Comparison of ENCODE assay signal across 32 mouse cellular contexts in genomic region chr6:56805026-56805425, GRCm38 (mm10).
"Had no signal": no experiment of that assay in that cellular context is flagged by ENCODE, and none has a peak within 500 bp of the region (broad histone marks: within the 10 kb centered on the region; RNA-seq: fewer than 3 reads in every experiment).

No protein-coding gene starts in this region.

- ATAC-seq: liver, embryonic 12.5 days; liver, postnatal 0 days; lung, postnatal 0 days; midbrain, embryonic 13.5 days; midbrain, embryonic 15.5 days; midbrain, embryonic 16.5 days had no signal

- H3K4me1 ChIP-seq: limb, embryonic 10.5 days; limb, embryonic 12.5 days; limb, embryonic 13.5 days; limb, embryonic 15.5 days; liver, embryonic 12.5 days; liver, embryonic 15.5 days; lung, embryonic 15.5 days; midbrain, embryonic 10.5 days; midbrain, embryonic 12.5 days; midbrain, embryonic 13.5 days; midbrain, embryonic 15.5 days; neural tube, embryonic 12.5 days had no signal

- H3K27ac ChIP-seq: limb, embryonic 10.5 days; limb, embryonic 12.5 days; limb, embryonic 13.5 days; limb, embryonic 15.5 days; liver, embryonic 12.5 days; liver, embryonic 13.5 days; liver, embryonic 14.5 days; liver, embryonic 15.5 days; lung, embryonic 15.5 days; macrophage; midbrain, embryonic 10.5 days; midbrain, embryonic 12.5 days; midbrain, embryonic 13.5 days; midbrain, embryonic 15.5 days; neural tube, embryonic 12.5 days had no signal

- H3K27me3 ChIP-seq: limb, embryonic 12.5 days; lung, embryonic 15.5 days; midbrain, embryonic 12.5 days; midbrain, embryonic 13.5 days; midbrain, embryonic 15.5 days; neural tube, embryonic 12.5 days had no signal

- H3K36me3 ChIP-seq: limb, embryonic 10.5 days; limb, embryonic 12.5 days; limb, embryonic 13.5 days; limb, embryonic 15.5 days; liver, embryonic 12.5 days; liver, embryonic 13.5 days; liver, embryonic 15.5 days; lung, embryonic 15.5 days; midbrain, embryonic 10.5 days; midbrain, embryonic 12.5 days; midbrain, embryonic 13.5 days; midbrain, embryonic 15.5 days; neural tube, embryonic 12.5 days had no signal

- H3K9ac ChIP-seq: limb, embryonic 12.5 days; limb, embryonic 13.5 days; limb, embryonic 15.5 days; liver, embryonic 12.5 days; liver, embryonic 13.5 days; liver, embryonic 14.5 days; liver, embryonic 15.5 days; liver, postnatal 0 days; lung, embryonic 14.5 days; lung, embryonic 15.5 days; midbrain, embryonic 12.5 days; midbrain, embryonic 13.5 days; midbrain, embryonic 15.5 days; neural tube, embryonic 12.5 days had no signal

- H3K4me2 ChIP-seq: limb, embryonic 12.5 days; limb, embryonic 13.5 days; limb, embryonic 15.5 days; liver, embryonic 11.5 days; liver, embryonic 12.5 days; liver, embryonic 13.5 days; liver, embryonic 15.5 days; lung, embryonic 14.5 days; lung, embryonic 15.5 days; midbrain, embryonic 11.5 days; midbrain, embryonic 12.5 days; midbrain, embryonic 13.5 days; midbrain, embryonic 15.5 days; neural tube, embryonic 12.5 days had no signal

- H3K4me3 ChIP-seq: limb, embryonic 10.5 days; limb, embryonic 12.5 days; limb, embryonic 13.5 days; limb, embryonic 15.5 days; liver, embryonic 12.5 days; liver, embryonic 13.5 days; liver, embryonic 15.5 days; lung, embryonic 15.5 days; megakaryocyte, embryonic 14.5 days; midbrain, embryonic 10.5 days; midbrain, embryonic 12.5 days; midbrain, embryonic 13.5 days; midbrain, embryonic 15.5 days; myocyte; neural tube, embryonic 12.5 days had no signal

- H3K9me3 ChIP-seq: limb, embryonic 10.5 days; limb, embryonic 12.5 days; limb, embryonic 13.5 days; limb, embryonic 15.5 days; liver, embryonic 12.5 days; liver, embryonic 13.5 days; liver, embryonic 15.5 days; lung, embryonic 15.5 days; megakaryocyte, embryonic 14.5 days; midbrain, embryonic 10.5 days; midbrain, embryonic 12.5 days; midbrain, embryonic 13.5 days; midbrain, embryonic 15.5 days; neural tube, embryonic 12.5 days had no signal

- DNase-seq: left cerebral cortex, postnatal 4 days; liver; liver, embryonic 13.5 days; liver, postnatal 0 days; lung, adult 18-20 months; lung, adult 2 months; lung, embryonic 14.5 days; lung, postnatal 10 days; lung, postnatal 14 days; lung, postnatal 36 days; lung, postnatal 4 days; midbrain, embryonic 14.5 days had no signal
